Mouse (Mus musculus) frontal cortex, postnatal 25 days (tissue): ENCODE results near the gene Tmem9.

Experiments used
- DNase-seq, 2 experiments: peaks; one replicate each; pipeline ENCODE4 v3.0.0; 2022; ENCODE audit warnings: low spot score in 2 of 2

Gene Tmem9

DNA sequence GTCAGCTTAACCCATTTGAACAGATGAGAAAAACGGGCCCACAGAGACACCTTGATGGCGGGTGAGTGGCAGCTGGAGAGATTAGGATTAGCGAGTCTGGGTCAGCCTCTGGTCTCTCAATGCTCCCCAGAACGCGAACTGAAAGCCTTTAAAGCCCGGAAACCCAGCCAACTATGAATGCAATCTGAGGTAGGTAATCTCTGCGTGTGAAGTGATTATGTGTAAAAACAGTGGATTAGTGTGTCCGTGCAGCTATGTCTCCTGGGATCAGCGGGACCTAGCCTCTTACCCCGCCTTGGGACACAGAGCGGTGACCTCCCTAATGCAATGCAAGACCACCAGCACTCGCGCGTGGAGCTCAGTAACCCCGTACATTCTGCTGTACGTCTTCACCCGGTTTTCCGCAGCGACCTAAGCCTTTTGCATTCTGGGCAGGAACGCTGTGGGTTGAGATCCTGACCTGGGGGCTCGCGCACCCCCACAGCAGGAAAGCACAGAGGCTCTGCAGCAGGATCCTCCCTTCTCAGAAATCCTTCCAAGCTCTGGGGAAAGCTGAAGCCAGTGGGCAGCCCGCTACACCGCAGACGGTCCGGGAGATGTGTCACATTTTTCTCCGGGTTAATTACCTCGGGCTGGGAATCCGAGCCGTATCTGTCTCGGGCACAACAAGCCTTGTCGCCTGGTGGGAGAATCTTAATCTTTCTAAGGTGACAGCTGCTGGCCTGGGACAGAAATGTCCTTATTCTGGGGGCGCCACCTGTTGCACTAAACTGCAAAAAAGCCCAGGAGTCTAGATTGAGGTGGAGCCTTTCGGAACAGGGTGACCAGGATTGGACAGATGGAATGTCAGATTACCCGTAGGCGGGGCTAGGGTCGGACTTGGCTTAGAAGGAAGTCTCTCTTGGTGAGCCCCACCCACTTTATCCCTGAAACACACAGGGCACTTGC lies at the start of gene Tmem9:
Gene Tmem9 (plus strand): TSS at position 940 of the 948 bp plus-strand sequence.
- peak; percentile 28 to 32 for DNase-seq

DNA sequence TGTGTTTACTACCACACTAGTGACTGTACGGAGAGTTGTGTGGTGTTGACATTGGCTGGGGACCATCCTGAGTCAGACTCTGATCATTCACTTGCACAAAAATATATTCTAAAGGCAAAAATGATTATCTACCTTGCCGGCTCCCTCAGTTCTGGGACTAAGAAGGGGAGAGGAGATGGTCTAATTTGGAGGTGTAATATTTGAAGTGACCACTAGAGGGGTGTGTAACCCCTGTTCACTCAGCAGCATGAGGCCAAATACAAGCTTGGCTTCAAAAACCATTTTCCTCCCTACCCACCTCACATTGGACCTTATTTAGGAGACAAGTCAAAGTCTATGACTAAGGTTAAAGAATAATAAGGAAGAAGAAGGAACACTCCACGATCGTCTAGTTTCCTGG lies 49.5 kb upstream of the Tmem9 start:
- DNase-seq = no peak

DNA sequence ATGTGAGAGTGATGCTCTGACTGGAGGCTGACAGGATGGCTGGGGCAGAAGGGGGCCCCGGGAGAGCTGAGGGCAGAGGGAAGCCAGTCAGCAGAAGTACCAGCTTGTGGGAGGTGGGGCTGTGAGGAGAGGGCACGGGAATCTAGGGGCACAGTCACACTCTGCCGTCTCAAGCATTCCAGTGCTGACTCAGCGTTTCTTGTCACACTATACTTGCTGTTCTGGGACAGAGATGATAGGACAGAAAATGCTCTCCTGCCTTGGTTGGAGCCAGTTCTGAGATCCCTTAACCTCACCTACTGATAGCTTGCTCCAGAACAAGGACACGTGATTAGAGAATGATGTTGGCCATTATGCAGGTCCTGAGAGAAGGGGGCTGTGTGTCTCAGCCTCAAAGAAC lies 44.8 kb upstream of the Tmem9 start:
- DNase-seq = no peak

GRCm38 (mm10) chr1:135964561-135964960 lies 43.4 kb upstream of the Tmem9 start:
- DNase-seq = no peak

DNA sequence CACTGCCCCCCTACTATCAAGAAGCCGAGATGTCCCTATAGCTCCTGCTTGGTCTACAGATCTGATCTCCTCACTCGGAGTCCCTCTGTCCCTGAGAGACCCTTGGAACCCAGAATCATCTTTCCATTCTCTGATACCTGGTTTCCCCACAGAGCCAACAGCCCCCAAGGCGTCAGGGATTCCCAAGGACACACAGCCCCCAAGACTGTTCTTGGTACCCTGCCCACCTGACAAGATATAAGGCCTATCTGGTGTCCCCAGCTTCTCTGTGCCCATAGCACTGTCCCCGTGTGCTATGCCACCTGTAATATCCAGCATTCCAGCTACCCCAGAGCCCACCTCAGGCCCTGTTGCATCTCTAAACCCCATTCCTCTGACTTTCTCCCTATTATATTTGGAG lies 40.2 kb upstream of the Tmem9 start:
- no peak for DNase-seq

GRCm38 (mm10) chr1:135970486-135970885 lies 37.5 kb upstream of the Tmem9 start:
- no peak for DNase-seq

DNA sequence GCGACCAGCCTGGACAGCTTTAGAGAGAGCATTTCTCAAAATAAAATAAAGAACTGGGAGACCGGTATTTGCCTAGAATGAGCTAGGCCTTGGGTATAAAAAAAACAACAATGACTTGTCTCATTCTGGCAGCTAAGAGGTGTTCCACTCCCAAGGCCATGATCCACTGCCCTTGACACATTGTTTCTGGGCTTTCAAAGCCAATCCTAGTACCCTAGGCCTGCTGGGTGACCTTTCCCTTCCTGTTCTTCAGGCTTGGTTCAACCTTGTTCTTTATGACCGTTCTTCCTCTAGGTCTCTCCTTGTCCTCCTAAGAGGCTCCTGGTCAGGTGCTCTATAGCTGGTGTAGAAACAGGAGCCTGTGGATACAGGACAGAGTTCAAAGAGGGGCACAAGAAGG lies 35.4 kb upstream of the Tmem9 start:
- DNase-seq = no peak

DNA sequence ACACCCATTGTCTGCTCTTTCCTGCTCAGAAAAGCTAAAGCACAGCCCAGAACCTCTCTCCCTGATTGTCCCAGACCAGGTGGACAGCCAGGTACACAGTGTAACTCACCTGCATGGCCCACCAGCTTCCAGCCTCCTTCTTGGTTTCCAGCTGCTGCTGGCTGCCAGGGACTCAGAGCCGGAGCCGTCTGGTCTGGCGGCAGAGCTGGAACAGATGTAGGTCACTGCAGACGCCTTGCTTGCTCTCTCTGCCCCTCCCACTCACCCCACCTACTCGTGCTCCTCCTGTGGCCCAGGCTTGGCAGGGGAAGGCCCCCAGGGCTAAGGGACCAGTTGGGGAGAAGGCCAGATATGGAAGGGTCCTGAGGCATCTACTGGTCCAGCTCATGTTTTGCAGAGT lies 23.8 kb upstream of the Tmem9 start:
- DNase-seq = no peak

- no peak for DNase-seq
Measured at GRCm38 (mm10) chr1:135989876-135990275, 18.1 kb upstream of the Tmem9 start.

GRCm38 (mm10) chr1:135993470-135993869 lies 14.5 kb upstream of the Tmem9 start:
- DNase-seq = no peak

- DNase-seq = no peak
Measured at GRCm38 (mm10) chr1:135997537-135997936, 10.4 kb upstream of the Tmem9 start.

DNA sequence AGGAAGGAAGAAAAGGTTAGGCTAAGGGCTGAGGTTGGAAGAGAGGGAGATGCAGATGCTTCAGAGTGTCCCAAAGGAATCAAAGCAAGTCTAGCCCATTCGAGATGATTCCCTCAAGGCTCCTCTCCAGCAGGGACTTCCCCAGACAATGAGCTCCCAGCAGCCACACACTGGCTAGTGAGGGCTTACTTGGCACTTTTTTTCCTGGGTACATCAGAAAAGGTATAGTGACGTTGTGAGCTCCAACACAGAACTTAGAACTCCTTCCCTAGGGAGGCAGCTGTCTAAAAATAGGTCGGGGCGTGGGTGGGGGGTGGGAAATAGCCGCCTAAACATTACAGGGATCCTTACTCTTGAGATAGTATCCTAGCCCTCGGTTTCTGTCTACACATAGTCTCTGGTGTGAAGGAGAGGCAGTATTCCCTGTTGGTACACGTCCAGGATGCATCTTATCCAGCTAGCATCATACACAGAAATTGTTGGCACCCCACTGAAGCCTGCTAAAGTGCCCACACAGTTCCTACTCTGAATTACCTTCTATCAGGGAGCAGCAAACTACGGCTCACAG lies 8.1 kb upstream of the Tmem9 start:
- DNase-seq = no peak

GRCm38 (mm10) chr1:136001438-136001837 lies 6.5 kb upstream of the Tmem9 start:
- no peak for DNase-seq

GRCm38 (mm10) chr1:136006292-136006748 lies 1.6 kb upstream of the Tmem9 start, which contains the start of gene Igfn1:
Igfn1 (minus strand) TSS chr1:136006342.
- no peak for DNase-seq

- DNase-seq = no peak
Measured at GRCm38 (mm10) chr1:136008159-136008533, 196 bp downstream of the Tmem9 start.

- DNase-seq = no peak
Measured at GRCm38 (mm10) chr1:136010247-136010646, 2.3 kb downstream of the Tmem9 start.

DNA sequence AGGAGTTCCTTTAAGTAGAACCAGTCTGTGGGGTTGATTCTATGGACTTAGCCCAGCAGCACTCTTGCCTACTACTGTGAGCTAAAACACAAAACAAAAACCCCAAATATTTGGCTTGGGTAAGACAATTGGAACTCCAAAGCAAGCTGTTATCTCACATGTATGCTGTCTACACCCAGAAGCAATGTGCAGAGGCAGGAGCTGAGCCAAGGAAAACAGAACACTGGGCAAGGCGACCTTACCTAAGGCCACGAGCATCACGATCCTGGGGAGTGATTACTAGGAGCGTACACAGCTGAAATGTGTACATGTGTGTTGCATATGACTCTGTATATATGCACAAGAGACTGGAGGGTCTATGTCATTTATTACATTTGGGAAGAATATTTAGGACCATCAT lies 5.6 kb downstream of the Tmem9 start:
- no peak for DNase-seq

GRCm38 (mm10) chr1:136014796-136015502 lies 7.0 kb downstream of the Tmem9 start:
- DNase-seq = no peak

GRCm38 (mm10) chr1:136017307-136017706 lies 9.4 kb downstream of the Tmem9 start:
- no peak for DNase-seq

GRCm38 (mm10) chr1:136017907-136018313 lies 10.0 kb downstream of the Tmem9 start:
- peak; percentile 74 to 87 for DNase-seq

DNA sequence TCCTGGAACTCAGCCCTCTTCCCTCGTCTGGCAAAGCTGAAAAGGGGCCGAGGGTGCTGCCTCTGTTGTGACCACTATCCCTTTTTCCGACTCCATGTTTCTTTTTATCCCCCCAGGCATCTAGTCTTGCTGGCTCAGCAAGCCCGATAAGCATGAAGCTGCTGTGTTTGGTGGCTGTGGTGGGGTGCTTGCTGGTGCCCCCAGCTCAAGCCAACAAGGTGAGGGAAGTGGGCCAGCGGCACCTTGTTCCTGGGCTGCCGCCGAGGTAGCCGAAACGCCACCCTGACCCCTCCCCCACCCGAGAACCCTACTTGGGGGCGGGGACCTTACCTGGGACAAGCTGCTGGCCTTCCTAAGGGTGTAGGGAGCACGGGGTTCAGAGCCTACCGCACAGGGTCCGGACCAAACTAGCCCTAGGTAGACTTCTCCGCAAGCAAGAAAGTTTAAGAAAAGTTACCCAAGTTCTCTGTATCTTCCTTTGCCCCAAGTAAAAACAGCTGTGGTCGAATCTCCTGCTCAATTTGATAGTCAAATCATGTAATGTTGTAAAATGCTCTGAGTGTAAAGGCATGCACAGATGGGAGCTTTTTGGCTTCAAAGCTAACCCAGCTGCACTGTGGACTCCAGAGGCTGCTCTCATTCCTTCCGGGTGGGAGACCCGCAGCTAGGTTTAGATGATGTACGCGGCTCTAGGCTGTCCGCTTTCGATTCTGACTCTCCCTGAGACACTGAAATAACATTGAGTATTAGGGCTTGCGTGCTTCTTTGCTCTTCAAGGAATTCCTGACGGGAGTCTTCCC lies 10.6 kb downstream of the Tmem9 start:
- no peak for DNase-seq

DNA sequence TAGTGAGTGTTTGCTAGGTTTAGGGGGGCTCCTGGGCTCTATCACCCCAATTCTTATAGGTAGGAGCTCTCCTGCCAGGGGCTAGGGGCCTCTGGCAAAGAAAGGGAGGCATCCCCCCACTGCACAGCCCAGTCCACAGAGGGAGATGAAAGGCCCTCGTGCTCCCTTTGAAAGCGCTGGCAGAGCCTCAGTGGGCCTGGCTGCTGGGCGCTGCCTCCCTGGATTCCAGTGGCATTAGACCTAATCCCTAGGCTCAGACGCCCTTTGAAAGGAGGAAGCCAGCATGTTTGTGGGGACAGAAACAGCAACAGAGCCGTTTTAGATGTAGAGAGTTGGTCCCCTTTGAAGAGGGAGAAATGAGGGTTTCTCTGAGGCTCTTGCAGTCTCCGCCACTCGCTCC lies 22.3 kb downstream of the Tmem9 start:
- DNase-seq = no peak
